Mouse (Mus musculus): ENCODE data around the gene Ormdl2.
"Not testable (repeated sequence)": the region's sequence is repeated elsewhere in the genome, so short reads cannot be mapped to it uniquely, and the experiment has no call there.

The Ormdl2 gene

GRCm38 (mm10) chr10:128821358-128822056 is at the start of gene Ormdl2:
Gene Ormdl2, minus strand, starts transcription at chr10:128821645.
- peak; percentile 99 for DNase-seq

DNA sequence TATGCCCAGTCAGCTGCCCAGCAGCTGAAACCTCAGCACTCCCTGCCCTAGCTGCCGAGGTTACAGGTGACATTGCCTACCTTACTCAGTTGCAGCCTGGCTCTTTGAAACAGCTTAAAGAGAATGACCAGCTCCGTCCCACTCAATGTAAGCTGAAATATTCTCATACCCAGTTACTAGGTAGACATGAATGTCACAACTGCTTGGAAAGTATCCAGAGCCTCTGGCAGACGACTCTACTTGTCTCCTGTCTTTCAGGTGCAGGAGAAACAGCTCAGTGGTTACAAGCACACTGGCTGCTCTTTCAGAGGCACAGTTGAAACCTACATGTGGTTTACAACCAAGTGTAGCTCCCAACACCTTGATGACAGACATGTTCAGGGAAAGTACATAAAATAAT is 48.9 kb upstream of the Ormdl2 start:
- DNase-seq: no peak

- DNase-seq: no peak
Observed at GRCm38 (mm10) chr10:128866518-128866917, 45.1 kb upstream of the Ormdl2 start.

GRCm38 (mm10) chr10:128866042-128866441 is 44.6 kb upstream of the Ormdl2 start:
- DNase-seq: no peak

- DNase-seq: no peak
Observed at GRCm38 (mm10) chr10:128861176-128861575, 39.7 kb upstream of the Ormdl2 start.

DNA sequence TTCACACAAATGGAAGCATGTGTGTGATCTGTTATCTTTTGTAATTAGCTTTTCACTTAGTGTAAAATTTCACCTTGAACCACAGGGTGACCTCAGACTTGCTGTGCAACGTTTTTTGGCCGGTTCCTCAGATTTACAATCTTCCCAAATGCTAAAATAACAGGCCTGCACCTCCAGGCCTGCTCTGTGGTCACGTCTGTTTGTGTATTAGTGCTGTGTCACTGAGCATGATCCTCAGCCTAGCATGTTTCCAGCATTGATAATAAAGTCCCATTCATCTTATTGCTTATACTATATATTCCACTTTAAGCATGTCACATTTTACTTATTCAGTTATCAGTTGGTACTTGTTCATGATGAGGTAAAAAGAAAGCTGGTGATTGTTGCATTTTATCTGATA is 28.9 kb upstream of the Ormdl2 start:
- DNase-seq: no peak

DNA sequence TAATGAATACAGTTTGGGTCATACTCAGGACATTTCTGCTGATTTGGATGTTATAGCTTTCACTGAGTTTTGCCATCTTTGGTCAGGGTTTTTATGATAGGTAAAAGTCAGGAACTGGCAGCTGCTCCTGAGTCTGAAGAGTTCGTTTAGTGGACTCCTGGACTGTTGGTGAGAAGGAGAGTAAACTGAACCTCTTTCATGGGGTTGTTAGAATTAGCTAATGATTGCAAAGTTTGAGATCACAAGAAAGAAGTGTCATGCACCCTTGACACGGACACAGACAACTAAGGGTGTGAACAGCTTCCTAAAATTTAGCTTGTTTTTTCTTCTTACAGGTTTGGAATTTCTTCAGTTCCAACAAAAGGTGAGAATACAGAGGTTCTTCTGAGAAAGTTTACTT is 27.0 kb upstream of the Ormdl2 start:
- peak in 1 of 2 experiments; percentile 37 for DNase-seq

GRCm38 (mm10) chr10:128846664-128847063 is 25.2 kb upstream of the Ormdl2 start:
- DNase-seq: no peak

GRCm38 (mm10) chr10:128845516-128845915 is 24.1 kb upstream of the Ormdl2 start:
- peak in 1 of 2 experiments; percentile 32 for DNase-seq

DNA sequence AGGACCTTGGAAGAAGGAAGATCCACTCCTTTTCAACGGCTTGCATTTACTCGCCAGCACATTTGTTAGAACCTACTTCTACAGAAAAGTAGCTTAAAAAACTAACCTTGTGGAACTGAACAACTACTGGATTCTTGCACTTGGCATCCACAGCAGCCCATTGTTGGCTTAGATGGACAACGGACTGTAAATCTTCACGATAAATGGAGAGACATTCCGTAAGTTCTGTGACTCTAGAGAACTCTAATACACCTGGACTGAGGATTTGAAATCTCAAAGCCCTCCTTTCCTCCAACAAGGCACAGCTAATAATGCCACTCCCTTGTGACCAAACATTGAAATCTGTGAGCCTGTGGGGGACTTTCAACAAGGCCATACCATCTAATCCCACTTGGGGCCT is 21.8 kb upstream of the Ormdl2 start:
- no peak for DNase-seq

DNA sequence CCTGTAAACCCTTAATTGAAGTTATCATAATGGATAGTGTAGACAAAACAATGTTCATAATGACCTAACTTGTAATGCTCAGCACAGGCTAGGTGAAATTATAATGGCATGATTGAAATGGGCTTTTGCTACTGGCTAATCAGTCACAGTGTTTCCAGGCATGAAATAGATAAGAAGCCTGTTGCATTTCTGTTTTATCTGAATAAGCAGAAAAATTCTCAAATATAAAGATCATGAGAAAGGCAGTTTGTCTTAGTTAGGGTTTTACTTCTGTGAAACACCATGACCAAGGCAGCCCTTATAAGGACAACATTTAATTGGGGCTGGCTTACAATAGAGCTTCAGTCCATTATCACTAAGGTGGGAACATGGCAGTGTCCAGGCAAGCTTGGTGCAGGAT is 19.2 kb upstream of the Ormdl2 start:
- no peak for DNase-seq

- DNase-seq: no peak
Observed at GRCm38 (mm10) chr10:128839434-128839833, 18.0 kb upstream of the Ormdl2 start.

DNA sequence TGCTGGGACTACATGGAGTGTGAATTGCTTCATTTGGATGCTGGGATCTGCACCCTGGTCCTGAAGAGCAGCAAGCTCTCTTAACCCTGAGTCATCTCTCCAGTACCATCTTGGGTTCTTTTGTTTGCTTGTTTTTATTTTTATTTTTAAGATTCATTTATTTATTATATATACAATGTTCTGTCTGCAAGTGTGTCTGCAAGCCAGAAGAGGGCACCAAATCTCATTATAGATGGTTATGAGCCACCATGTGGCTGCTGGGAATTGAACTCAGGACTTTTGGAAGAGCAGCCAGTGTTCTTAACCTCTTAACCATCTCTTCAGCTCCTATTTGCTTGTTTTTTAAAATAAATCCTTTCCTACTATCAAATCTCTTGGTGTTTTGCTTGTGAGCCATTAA is 16.0 kb upstream of the Ormdl2 start:
- no peak for DNase-seq

DNA sequence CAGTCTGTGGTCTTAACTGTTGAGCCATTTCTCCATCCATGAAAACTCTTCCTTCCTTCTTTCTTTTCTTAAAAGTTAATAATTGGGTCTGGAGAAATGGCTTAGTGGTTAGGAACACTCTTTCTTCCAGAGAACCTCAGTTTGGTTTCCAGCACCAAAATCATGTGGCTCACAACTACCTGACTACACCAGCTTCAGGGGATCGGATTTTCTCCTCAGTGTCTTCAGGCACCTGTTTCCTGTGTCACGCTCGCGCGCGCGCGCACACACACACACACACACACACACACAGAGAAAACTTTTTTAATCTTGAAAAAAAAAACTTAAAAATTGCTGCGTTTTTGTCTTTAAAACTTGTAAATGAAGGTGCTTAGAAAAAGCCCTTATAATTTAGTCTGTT is 2.4 kb upstream of the Ormdl2 start:
- DNase-seq: no peak

GRCm38 (mm10) chr10:128823087-128823486 is 1.6 kb upstream of the Ormdl2 start:
- DNase-seq: not testable (repeated sequence)

- DNase-seq: no peak
Observed at GRCm38 (mm10) chr10:128822135-128822534, 690 bp upstream of the Ormdl2 start.

GRCm38 (mm10) chr10:128820217-128820616 is 1.2 kb downstream of the Ormdl2 start:
- no peak for DNase-seq

GRCm38 (mm10) chr10:128817033-128817432 is 4.4 kb downstream of the Ormdl2 start, which contains the start of gene Sarnp:
Gene Sarnp, plus strand, starts transcription at chr10:128817333.
- no peak for DNase-seq

- DNase-seq: no peak
Observed at GRCm38 (mm10) chr10:128807018-128807417, 14.4 kb downstream of the Ormdl2 start.

- DNase-seq: no peak
Observed at GRCm38 (mm10) chr10:128806086-128806485, 15.4 kb downstream of the Ormdl2 start.

DNA sequence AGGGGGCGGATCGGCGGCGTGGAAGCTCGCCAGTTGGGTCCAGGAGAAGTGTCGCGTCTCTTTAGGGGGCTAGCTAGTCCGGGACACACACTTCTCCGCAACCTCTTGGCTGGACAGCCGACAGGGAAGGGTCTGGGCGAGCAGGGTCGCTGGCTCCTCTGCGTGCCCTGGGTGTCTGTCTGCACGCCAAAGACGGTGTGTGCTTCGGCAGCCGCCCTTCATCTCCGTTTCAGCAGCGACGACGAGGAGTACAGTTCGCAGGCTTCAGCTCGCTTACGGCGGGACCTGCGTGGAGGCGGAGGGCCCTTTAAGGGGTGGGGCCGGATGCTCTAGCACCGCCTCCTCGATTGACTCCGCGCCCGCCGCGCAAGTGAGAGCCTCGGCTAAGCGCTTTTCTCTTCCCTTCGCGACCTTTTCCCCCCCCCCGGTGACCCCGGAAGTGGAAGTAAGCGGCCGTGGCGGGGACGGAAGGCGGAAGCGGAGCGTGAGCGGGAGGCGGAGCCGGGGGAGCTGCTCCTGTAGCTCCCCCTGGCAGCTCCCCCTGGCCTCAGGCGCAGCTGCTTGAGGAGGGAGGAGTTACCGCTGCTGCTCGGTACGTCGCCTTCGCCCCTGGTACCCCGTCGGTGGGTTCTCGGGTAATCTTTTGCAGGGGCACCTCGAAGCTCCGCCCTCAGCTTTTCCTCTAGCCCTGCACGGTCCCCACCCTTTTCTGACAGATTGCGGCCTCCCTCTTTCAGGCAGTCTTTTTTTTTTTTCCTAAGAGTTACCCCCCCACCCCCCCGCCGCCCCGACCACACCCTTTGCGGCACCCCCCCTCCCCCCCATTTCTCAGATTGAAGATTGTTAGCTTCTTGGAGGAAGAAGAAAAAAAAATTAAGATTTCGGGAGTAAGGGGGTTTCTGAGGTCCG is 16.1 kb downstream of the Ormdl2 start:
- peak; percentile 98 to 99 for DNase-seq

- peak; percentile 72 to 77 for DNase-seq
Observed at GRCm38 (mm10) chr10:128804271-128805091, 17.0 kb downstream of the Ormdl2 start, which contains the start of gene Tmem198b. Gene Tmem198b, minus strand, starts transcription at chr10:128804370.

GRCm38 (mm10) chr10:128803771-128804270 is 17.6 kb downstream of the Ormdl2 start, which contains the start of gene Dnajc14:
Gene Dnajc14, plus strand, starts transcription at chr10:128804062.
- DNase-seq: peak; percentile 66 to 70

All from kidney, postnatal 25 days (tissue).